Mouse (Mus musculus) erythroblast, embryonic 14.5 days (primary cell): ENCODE data around the gene Slc2a4. TPM values are rescaled to one million over a fixed set of nuclear protein-coding genes. Genes with fewer than 3 reads are reported as not detected.
"Not testable (repeated sequence)": the region's sequence is repeated elsewhere in the genome, so short reads cannot be mapped to it uniquely, and the experiment has no call there.

Experiments used
- H3K27me3 ChIP-seq: 2 replicates; pipeline ENCODE4 v1.6.1; 2012; ENCODE audit warnings: inconsistent platforms; ENCODE audit not compliant: control insufficient read depth
- H3K36me3 ChIP-seq: 2 replicates; pipeline ENCODE4 v1.6.1; 2012; ENCODE audit warnings: mild to moderate bottlenecking, inconsistent platforms; ENCODE audit not compliant: control insufficient read depth
- H3K4me1 ChIP-seq: 2 replicates; pipeline ENCODE4 v1.6.1; 2012; ENCODE audit warnings: inconsistent platforms; ENCODE audit not compliant: control insufficient read depth
- H3K4me3 ChIP-seq: replicated peaks from 2 replicates; pipeline ENCODE3; 2012; ENCODE audit warnings: moderate library complexity, mild to moderate bottlenecking, inconsistent platforms
- H3K9me3 ChIP-seq: 2 replicates; pipeline ENCODE4 v1.6.1; 2012; ENCODE audit warnings: low read length, inconsistent platforms, mixed read lengths; ENCODE audit not compliant: control insufficient read depth
- GATA1 ChIP-seq: IDR thresholded peaks from 2 replicates; pipeline ENCODE4 v1.6.1; 2012; ENCODE audit warnings: low read length, inconsistent platforms, mixed read lengths
- TAL1 ChIP-seq: IDR thresholded peaks from 3 replicates; pipeline ENCODE4 v1.6.1; 2012; ENCODE audit warnings: low read length, inconsistent platforms, mixed read lengths
- polyA plus RNA-seq: library from polyadenylated mRNA; stranded (reverse); fragments of >175 nt; gene quantifications from 2 replicates; pipeline ENCODE4 v1.2.3, GENCODE M21; 2012

The Slc2a4 gene
- polyA plus RNA-seq, 1 experiment: 7.7 TPM

- H3K4me3 ChIP-seq: no peak overlapping the region
- peaks cover 17% of the 10 kb centered on the region for H3K9me3 ChIP-seq
- peaks cover 10% of the 10 kb centered on the region for H3K36me3 ChIP-seq
- TF ChIP-seq TAL1 (no peak), GATA1 (no peak)
- peaks cover 64% of the 10 kb centered on the region for H3K4me1 ChIP-seq
- H3K27me3 ChIP-seq: peaks cover 70% of the 10 kb centered on the region
Measured at GRCm38 (mm10) chr11:69936714-69937347, 11.2 kb downstream of the Slc2a4 start.

GRCm38 (mm10) chr11:69936156-69936555 is 11.8 kb downstream of the Slc2a4 start:
- no peak for TF ChIP-seq TAL1
- no peak for TF ChIP-seq GATA1
- H3K36me3 ChIP-seq: peaks cover 5% of the 10 kb centered on the region
- peak overlapping the region; percentile 63 for H3K4me3 ChIP-seq
- peaks cover 17% of the 10 kb centered on the region for H3K9me3 ChIP-seq
- peaks cover 61% of the 10 kb centered on the region for H3K4me1 ChIP-seq
- peaks cover 71% of the 10 kb centered on the region for H3K27me3 ChIP-seq

DNA sequence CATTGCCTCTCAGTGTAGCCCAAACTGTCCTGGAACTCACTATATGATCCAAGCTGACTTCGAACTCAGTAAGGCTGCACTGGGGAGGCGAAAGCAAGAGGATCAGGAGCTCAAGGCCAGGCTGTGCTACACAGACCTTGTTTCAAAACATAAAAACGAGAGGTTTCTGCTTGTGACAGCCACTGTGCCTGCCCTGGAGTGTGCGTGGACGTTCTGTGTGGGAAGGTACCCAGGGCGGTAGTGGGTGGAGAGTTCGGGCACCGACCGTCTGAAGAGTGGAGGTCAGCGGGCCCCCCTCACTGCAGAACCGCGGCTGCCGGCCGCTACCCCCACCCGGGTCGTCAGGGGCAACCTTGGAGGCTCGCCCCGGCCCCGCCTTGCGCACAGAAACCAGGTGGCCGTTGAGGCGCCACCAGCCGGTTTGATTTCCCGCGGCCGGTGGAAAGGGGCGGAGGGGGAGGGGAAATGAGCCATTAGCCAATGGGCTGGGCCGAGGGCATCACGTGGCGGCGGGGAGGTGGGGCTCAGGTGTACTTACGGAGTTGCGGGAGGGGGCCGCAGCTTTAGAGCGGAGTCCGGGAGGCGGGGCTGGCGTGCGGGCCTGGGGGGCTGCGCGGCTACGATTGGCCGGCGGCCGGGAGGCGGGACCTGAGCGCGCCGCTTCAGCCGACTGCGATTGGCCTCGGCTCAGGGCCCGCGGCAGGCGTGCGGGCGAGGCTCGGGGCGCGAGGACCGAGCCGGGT is 12.7 kb downstream of the Slc2a4 start, which contains the start of gene Ybx2:
Ybx2 (plus strand) TSS at position 660 of the 743 bp plus-strand sequence.
- Histone ChIP-seq H3K9me3 (peaks cover 17% of the 10 kb centered on the region), H3K4me1 (peaks cover 58% of the 10 kb centered on the region), H3K4me3 (peak within 1 kb of the TSS; percentile 63), H3K27me3 (peaks cover 68% of the 10 kb centered on the region), H3K36me3 (no peaks in the 10 kb centered on the region)
- no peak for TF ChIP-seq GATA1
- TF ChIP-seq TAL1: no peak

GRCm38 (mm10) chr11:69934681-69935080 is 13.3 kb downstream of the Slc2a4 start:
- TF ChIP-seq TAL1 (no peak), GATA1 (no peak)
- peak overlapping the region; percentile 47 for H3K4me3 ChIP-seq
- no peaks in the 10 kb centered on the region for H3K36me3 ChIP-seq
- peaks cover 56% of the 10 kb centered on the region for H3K4me1 ChIP-seq
- peaks cover 62% of the 10 kb centered on the region for H3K27me3 ChIP-seq
- peaks cover 17% of the 10 kb centered on the region for H3K9me3 ChIP-seq

GRCm38 (mm10) chr11:69934169-69934568 is 13.8 kb downstream of the Slc2a4 start:
- no peaks in the 10 kb centered on the region for H3K36me3 ChIP-seq
- peaks cover 57% of the 10 kb centered on the region for H3K27me3 ChIP-seq
- peaks cover 52% of the 10 kb centered on the region for H3K4me1 ChIP-seq
- H3K4me3 ChIP-seq: peak overlapping the region; percentile 47
- H3K9me3 ChIP-seq: peaks cover 17% of the 10 kb centered on the region
- TF ChIP-seq TAL1 (no peak), GATA1 (no peak)

DNA sequence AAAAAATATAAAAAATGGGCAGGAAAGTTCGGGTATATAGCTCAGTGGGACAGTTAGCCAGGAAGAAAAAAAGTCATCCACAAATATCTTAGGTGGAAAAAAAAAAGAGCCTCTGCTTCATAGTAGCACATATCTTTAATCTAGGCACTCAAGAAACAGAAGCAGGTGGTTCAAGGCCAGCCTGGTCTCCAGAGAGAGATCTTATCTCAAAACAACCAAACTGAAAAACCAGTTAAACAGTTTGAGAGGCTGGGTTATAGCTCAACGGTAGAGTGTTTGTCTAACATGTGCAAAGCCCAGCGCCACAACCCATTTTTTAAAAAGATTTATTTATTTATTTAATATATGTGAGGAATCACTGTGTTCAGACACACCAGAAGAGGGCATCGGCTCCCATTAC is 14.9 kb downstream of the Slc2a4 start:
- TF ChIP-seq GATA1 (no peak), TAL1 (no peak)
- Histone ChIP-seq H3K36me3 (no peaks in the 10 kb centered on the region), H3K4me3 (no peak overlapping the region), H3K9me3 (peaks cover 17% of the 10 kb centered on the region), H3K4me1 (peaks cover 42% of the 10 kb centered on the region), H3K27me3 (peaks cover 46% of the 10 kb centered on the region)

- TF ChIP-seq GATA1 (no peak), TAL1 (no peak)
- Histone ChIP-seq H3K4me3 (no peak overlapping the region), H3K27me3 (peaks cover 38% of the 10 kb centered on the region), H3K36me3 (no peaks in the 10 kb centered on the region), H3K9me3 (peaks cover 17% of the 10 kb centered on the region), H3K4me1 (peaks cover 38% of the 10 kb centered on the region)
Measured at GRCm38 (mm10) chr11:69932254-69932653, 15.7 kb downstream of the Slc2a4 start.

DNA sequence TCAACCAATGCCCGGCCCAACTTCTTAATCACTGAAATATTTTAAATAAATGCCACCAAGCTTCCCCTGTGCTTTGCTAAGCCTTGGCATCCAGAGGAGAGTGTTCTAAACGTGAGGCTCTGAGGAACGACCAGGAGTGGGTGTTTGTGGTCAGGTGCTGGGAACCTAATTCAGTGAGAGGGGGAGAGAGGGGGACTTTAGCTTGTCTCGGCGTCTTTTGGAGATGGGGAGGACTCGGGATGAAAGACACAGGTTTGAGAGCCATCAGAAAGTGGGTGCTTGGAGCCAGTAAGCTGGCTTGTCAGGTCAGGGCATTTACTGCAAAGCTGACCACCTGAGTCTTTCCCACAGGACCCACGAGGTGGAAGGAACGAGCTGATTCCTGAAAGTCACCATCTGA is 16.2 kb downstream of the Slc2a4 start:
- no peak overlapping the region for H3K4me3 ChIP-seq

DNA sequence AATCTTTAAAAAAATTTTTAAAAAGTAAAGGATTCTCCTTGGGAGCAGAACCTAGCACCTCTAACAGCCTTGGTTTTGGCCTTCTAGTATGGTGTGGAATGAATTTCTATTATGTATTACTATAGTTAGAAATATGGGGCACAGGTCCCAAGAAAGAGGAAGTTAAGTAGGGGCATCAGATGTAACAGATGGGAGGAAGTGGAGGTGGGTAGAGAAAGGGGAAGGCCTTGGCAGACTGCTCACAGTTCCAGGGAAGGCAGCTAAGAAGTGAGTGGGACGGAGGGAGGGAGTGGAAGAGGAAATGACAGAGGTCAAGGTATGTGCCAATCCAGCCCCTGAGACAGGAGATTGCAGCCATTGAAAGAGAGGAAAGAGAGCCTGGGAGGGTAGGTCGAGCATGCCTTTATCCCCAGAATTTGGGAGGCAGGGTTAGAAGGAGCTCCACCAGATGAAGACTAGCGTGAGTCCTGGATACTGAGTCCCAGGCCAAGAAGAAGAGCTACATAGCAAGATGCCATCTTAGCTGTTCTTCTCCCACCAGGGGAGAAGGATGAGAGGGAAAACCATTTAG is 16.9 kb downstream of the Slc2a4 start:
- H3K4me3 ChIP-seq: no peak overlapping the region
- H3K4me1 ChIP-seq: peaks cover 26% of the 10 kb centered on the region

More for the DNA sequence above, 16.2 kb downstream of the Slc2a4 start:
- peaks cover 33% of the 10 kb centered on the region for H3K4me1 ChIP-seq
- peaks cover 14% of the 10 kb centered on the region for H3K9me3 ChIP-seq
- H3K36me3 ChIP-seq: no peaks in the 10 kb centered on the region
- peaks cover 33% of the 10 kb centered on the region for H3K27me3 ChIP-seq
- TF ChIP-seq GATA1: no peak
- no peak for TF ChIP-seq TAL1

GRCm38 (mm10) chr11:69930176-69930575 is 17.8 kb downstream of the Slc2a4 start:
- H3K4me3 ChIP-seq, H3K36me3 ChIP-seq, H3K9me3 ChIP-seq: not testable (repeated sequence)
- H3K4me1 ChIP-seq: peaks cover 17% of the 10 kb centered on the region
- peaks cover 17% of the 10 kb centered on the region for H3K27me3 ChIP-seq

More for the DNA sequence above, 16.9 kb downstream of the Slc2a4 start:
- peaks cover 11% of the 10 kb centered on the region for H3K9me3 ChIP-seq
- no peaks in the 10 kb centered on the region for H3K36me3 ChIP-seq
- H3K27me3 ChIP-seq: peaks cover 26% of the 10 kb centered on the region
- TF ChIP-seq TAL1 (no peak), GATA1 (no peak)
